Mouse (Mus musculus) megakaryocyte, embryonic 14.5 days (primary cell): ENCODE measurements around the gene Rfc4.
"Not testable (repeated sequence)": the region's sequence is repeated elsewhere in the genome, so short reads cannot be mapped to it uniquely, and the experiment has no call there.

Experiments
- FLI1 ChIP-seq: IDR thresholded peaks from 2 replicates; pipeline ENCODE4 v1.6.1; 2012; ENCODE audit warnings: low read length, inconsistent platforms, mixed read lengths
- GATA1 ChIP-seq: IDR thresholded peaks from 3 replicates; pipeline ENCODE4 v1.6.1; 2012; ENCODE audit warnings: mixed read lengths, low read length, inconsistent platforms, borderline replicate concordance

GRCm38 (mm10) chr16:23087159-23087558 lies 40.4 kb downstream of the Rfc4 start:
- TF ChIP-seq GATA1, FLI1: not testable (repeated sequence)
